Comparison of ENCODE assay signal across 16 mouse cellular contexts in the genomic region with DNA sequence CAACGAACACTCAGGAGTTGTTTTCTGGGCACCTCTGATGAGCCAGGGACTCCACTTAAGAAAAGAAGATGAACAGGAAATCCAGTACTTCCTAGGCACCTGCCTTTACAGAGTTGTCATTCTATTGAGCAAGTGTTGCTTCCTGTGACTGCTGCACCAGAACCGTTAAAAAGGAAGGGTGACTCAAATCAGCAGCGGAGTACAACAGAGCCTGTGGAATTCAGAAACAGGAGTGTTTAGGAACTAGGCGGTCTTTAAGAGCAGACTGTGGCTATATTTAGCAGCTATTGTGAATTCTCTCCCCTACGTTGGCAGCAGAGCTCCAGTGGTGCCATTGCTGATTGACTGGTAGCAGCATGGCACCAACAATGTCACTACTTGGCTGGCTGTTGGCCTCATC.
DNase-seq lines count a peak whose midpoint lies in the region; ATAC-seq and TF ChIP-seq lines count a peak whose summit lies in the region.
"Had no signal": no experiment of that assay in that cellular context is flagged by ENCODE, and none has a peak within 500 bp of the region (broad histone marks: within the 10 kb centered on the region; RNA-seq: fewer than 3 reads in every experiment).

No protein-coding gene starts in this region.

- WGBS in forebrain, postnatal 0 days = 49% methylated on average over 5 of the region's 5 CpGs
- WGBS in forebrain, embryonic 11.5 days = 76% methylated on average over 5 of the region's 5 CpGs
- 26% methylated on average over 5 of the region's 5 CpGs for WGBS in liver, postnatal 0 days (ENCODE audit: insufficient replicate concordance)
- 16% methylated on average over 5 of the region's 5 CpGs for WGBS in liver, embryonic 12.5 days (ENCODE audit: insufficient replicate concordance)

- H3K36me3 ChIP-seq in forebrain, postnatal 0 days (ENCODE audit: insufficient read depth) = no peaks in the 10 kb centered on the region
- no peaks in the 10 kb centered on the region for H3K36me3 ChIP-seq in forebrain, embryonic 11.5 days (ENCODE audit: control insufficient read depth, insufficient read depth, low read length)
- H3K36me3 ChIP-seq in liver, postnatal 0 days (replicated peaks; ENCODE audit: insufficient read depth, low read length) = no peaks in the 10 kb centered on the region
- H3K36me3 ChIP-seq in liver, embryonic 12.5 days = no peaks in the 10 kb centered on the region
- H3K36me3 ChIP-seq: hindbrain, embryonic 12.5 days had no signal

- 0 out of 2 replicates have a peak, but pooled peaks have one; percentile 32 for ATAC-seq in forebrain, postnatal 0 days
- ATAC-seq in forebrain, embryonic 11.5 days (replicated peaks; ENCODE audit: low FRiP score) = no peak
- ATAC-seq in liver, postnatal 0 days = peak; percentile 47
- no peak for ATAC-seq in liver, embryonic 12.5 days
- peak; percentile 73 for ATAC-seq in megakaryocyte, adult 5-6 weeks (ENCODE audit: poor library complexity, severe bottlenecking)
- ATAC-seq: forebrain, embryonic 14.5 days; intestine, postnatal 0 days had no signal

- H3K9me3 ChIP-seq in forebrain, postnatal 0 days (ENCODE audit: low read length) = no peaks in the 10 kb centered on the region
- no peaks in the 10 kb centered on the region for H3K9me3 ChIP-seq in forebrain, embryonic 11.5 days (ENCODE audit: control insufficient read depth, low read length)
- H3K9me3 ChIP-seq in liver, postnatal 0 days (ENCODE audit: low read length) = no peaks in the 10 kb centered on the region
- H3K9me3 ChIP-seq in liver, embryonic 12.5 days (replicated peaks) = no peaks in the 10 kb centered on the region
- H3K9me3 ChIP-seq: hindbrain, embryonic 12.5 days had no signal

- no peaks in the 10 kb centered on the region for H3K27me3 ChIP-seq in forebrain, postnatal 0 days (ENCODE audit: insufficient read depth, low read length)
- H3K27me3 ChIP-seq in forebrain, embryonic 11.5 days (ENCODE audit: control insufficient read depth, insufficient read depth, low read length) = no peaks in the 10 kb centered on the region
- H3K27me3 ChIP-seq in liver, postnatal 0 days (ENCODE audit: insufficient read depth, low read length) = no peaks in the 10 kb centered on the region
- H3K27me3 ChIP-seq in liver, embryonic 12.5 days (replicated peaks) = no peaks in the 10 kb centered on the region
- H3K27me3 ChIP-seq: hindbrain, embryonic 12.5 days had no signal

- TF ChIP-seq CTCF in forebrain, postnatal 0 days (IDR thresholded peaks at IDR 0.05; ENCODE audit: low read depth) = no peak
- TF ChIP-seq CTCF in liver, postnatal 0 days (IDR thresholded peaks at IDR 0.05; ENCODE audit: low read depth) = no peak

- no peak overlapping the region for H3K9ac ChIP-seq in forebrain, postnatal 0 days
- no peak overlapping the region for H3K9ac ChIP-seq in forebrain, embryonic 11.5 days (ENCODE audit: low read length)
- no peak overlapping the region for H3K9ac ChIP-seq in liver, postnatal 0 days (replicated peaks)
- no peak overlapping the region for H3K9ac ChIP-seq in liver, embryonic 12.5 days
- H3K9ac ChIP-seq: hindbrain, embryonic 12.5 days had no signal

- H3K4me2 ChIP-seq in forebrain, postnatal 0 days (ENCODE audit: low read depth) = no peak overlapping the region
- no peak overlapping the region for H3K4me2 ChIP-seq in forebrain, embryonic 11.5 days (ENCODE audit: low read depth, low read length, severe bottlenecking)
- no peak overlapping the region for H3K4me2 ChIP-seq in liver, postnatal 0 days (ENCODE audit: low read depth, low read length)
- no peak overlapping the region for H3K4me2 ChIP-seq in liver, embryonic 12.5 days
- H3K4me2 ChIP-seq: hindbrain, embryonic 12.5 days had no signal

- no peak overlapping the region for H3K27ac ChIP-seq in forebrain, postnatal 0 days (ENCODE audit: low read depth, low read length)
- no peak overlapping the region for H3K27ac ChIP-seq in forebrain, embryonic 11.5 days (ENCODE audit: low read depth, low read length)
- H3K27ac ChIP-seq in liver, postnatal 0 days (ENCODE audit: low read depth) = no peak overlapping the region; the same call in 1 of the 2 replicates
- no peak overlapping the region for H3K27ac ChIP-seq in liver, embryonic 12.5 days
- H3K27ac ChIP-seq: hindbrain, embryonic 12.5 days had no signal

- H3K4me1 ChIP-seq in forebrain, postnatal 0 days (ENCODE audit: insufficient read depth) = no peaks in the 10 kb centered on the region
- H3K4me1 ChIP-seq in forebrain, embryonic 11.5 days (replicated peaks; ENCODE audit: control insufficient read depth, insufficient read depth, low read length) = no peaks in the 10 kb centered on the region
- H3K4me1 ChIP-seq in liver, postnatal 0 days (ENCODE audit: insufficient read depth) = peaks cover 2% of the 10 kb centered on the region; the same call in 1 of the 2 replicates
- no peaks in the 10 kb centered on the region for H3K4me1 ChIP-seq in liver, embryonic 12.5 days
- H3K4me1 ChIP-seq: hindbrain, embryonic 12.5 days had no signal

- H3K4me3 ChIP-seq in forebrain, postnatal 0 days (ENCODE audit: low read depth, low read length) = no peak overlapping the region
- H3K4me3 ChIP-seq in forebrain, embryonic 11.5 days (ENCODE audit: low read depth, low read length) = no peak overlapping the region
- no peak overlapping the region for H3K4me3 ChIP-seq in liver, postnatal 0 days (ENCODE audit: low read depth, low read length)
- H3K4me3 ChIP-seq in liver, embryonic 12.5 days = no peak overlapping the region
- H3K4me3 ChIP-seq: hindbrain, embryonic 12.5 days; megakaryocyte, embryonic 14.5 days had no signal

- TF ChIP-seq EP300 in liver, postnatal 0 days (IDR thresholded peaks at IDR 0.05; ENCODE audit: low read depth) = no peak

- DNase-seq in forebrain, postnatal 0 days = no peak
- DNase-seq in forebrain, embryonic 11.5 days (ENCODE audit: low spot score) = no peak
- DNase-seq in liver, postnatal 0 days = no peak
- no peak for DNase-seq in cerebellum, postnatal 4 days (ENCODE audit: low spot score in 2 of 2)
- DNase-seq in cerebellum, adult 11-12 months = no peak
- DNase-seq in spleen, postnatal 14 days (ENCODE audit: low spot score in 2 of 2) = no peak
- DNase-seq: adrenal gland, postnatal 10 days; cerebellum, adult 18-20 months; kidney, postnatal 10 days; right cerebral cortex, adult 18-20 months had no signal

Comparison
In these comparisons a context has a peak if more than half of its experiments do, and no peak if none do; other contexts are left out.
1. ATAC-seq: peak in forebrain, postnatal 0 days (single experiment), liver, postnatal 0 days (single experiment) and megakaryocyte, adult 5-6 weeks (single experiment); none in forebrain, embryonic 11.5 days (single experiment) and liver, embryonic 12.5 days (single experiment).